Mouse (Mus musculus) lung, embryonic 14.5 days (tissue): ENCODE results near the gene Akr1b3. TPM values are rescaled to one million over a fixed set of nuclear protein-coding genes. Genes with fewer than 3 reads are reported as not detected.
A peak's percentile ranks its signal among the peaks of the same experiment; 100 is the strongest.

Experiments used
- ATAC-seq: fragments of 200-750 bp; cut with Nextera tagmentation; 2 replicates; pipeline ENCODE4 v1.8.0; 2017; ENCODE audit warnings: mild to moderate bottlenecking, moderate TSS enrichment, moderate library complexity; ENCODE audit not compliant: insufficient read depth
- DNase-seq: peaks from one replicate; pipeline ENCODE4 v3.0.0-alpha.2; 2015
- H3K27ac ChIP-seq: fragments of 300-500 bp; sonication (generic); 2 replicates; pipeline ENCODE4 v1.5.1; 2014; ENCODE audit warnings: low read depth, mild to moderate bottlenecking, moderate library complexity
- H3K27me3 ChIP-seq: fragments of 300-500 bp; sonication (generic); 2 replicates; pipeline ENCODE4 v1.6.1; 2014; ENCODE audit warnings: low read length, control low read depth; ENCODE audit not compliant: insufficient read depth
- H3K36me3 ChIP-seq: fragments of 300-500 bp; sonication (generic); 2 replicates; pipeline ENCODE4 v1.6.1; 2014; ENCODE audit warnings: control low read depth; ENCODE audit not compliant: insufficient read depth
- H3K4me1 ChIP-seq: fragments of 300-500 bp; sonication (generic); 2 replicates; pipeline ENCODE4 v1.6.1; 2014; ENCODE audit warnings: antibody characterized with exemption, control low read depth; ENCODE audit not compliant: insufficient read depth
- H3K4me2 ChIP-seq: fragments of 300-500 bp; sonication (generic); 2 replicates; pipeline ENCODE4 v1.6.1; 2014; ENCODE audit warnings: mild to moderate bottlenecking
- H3K4me3 ChIP-seq: fragments of 300-500 bp; sonication (generic); 2 replicates; pipeline ENCODE4 v1.5.1; 2014; ENCODE audit warnings: low read depth, low read length
- H3K9ac ChIP-seq: fragments of 300-500 bp; sonication (generic); 2 replicates; pipeline ENCODE4 v1.6.1; 2014
- H3K9me3 ChIP-seq: fragments of 300-500 bp; sonication (generic); 2 replicates; pipeline ENCODE4 v1.6.1; 2016; ENCODE audit warnings: low read depth, low read length, control low read depth
- CTCF ChIP-seq: IDR thresholded peaks from 2 replicates; pipeline ENCODE4 v1.5.1; 2016; ENCODE audit warnings: antibody characterized with exemption, low read depth
- WGBS: fragments of 180-500 bp; shearing (Covaris S2); extraction: QIAGEN DNeasy Blood & Tissue Kit; methylation state at CpG from one replicate; pipeline ENCODE4 v1.1.7; 2014; 5-methylcytosine and 5-hydroxymethylcytosine counted together
- polyA plus RNA-seq: library from polyadenylated mRNA; unstranded; fragments of >200 nt; fragmentation: Nextera tagmentation; extraction: Ambion mirVana; gene quantifications from 2 replicates; pipeline ENCODE4 v1.2.1, GENCODE M21; 2014

The Akr1b3 gene
- polyA plus RNA-seq, result 165 and 170 TPM in 2 replicates

DNA sequence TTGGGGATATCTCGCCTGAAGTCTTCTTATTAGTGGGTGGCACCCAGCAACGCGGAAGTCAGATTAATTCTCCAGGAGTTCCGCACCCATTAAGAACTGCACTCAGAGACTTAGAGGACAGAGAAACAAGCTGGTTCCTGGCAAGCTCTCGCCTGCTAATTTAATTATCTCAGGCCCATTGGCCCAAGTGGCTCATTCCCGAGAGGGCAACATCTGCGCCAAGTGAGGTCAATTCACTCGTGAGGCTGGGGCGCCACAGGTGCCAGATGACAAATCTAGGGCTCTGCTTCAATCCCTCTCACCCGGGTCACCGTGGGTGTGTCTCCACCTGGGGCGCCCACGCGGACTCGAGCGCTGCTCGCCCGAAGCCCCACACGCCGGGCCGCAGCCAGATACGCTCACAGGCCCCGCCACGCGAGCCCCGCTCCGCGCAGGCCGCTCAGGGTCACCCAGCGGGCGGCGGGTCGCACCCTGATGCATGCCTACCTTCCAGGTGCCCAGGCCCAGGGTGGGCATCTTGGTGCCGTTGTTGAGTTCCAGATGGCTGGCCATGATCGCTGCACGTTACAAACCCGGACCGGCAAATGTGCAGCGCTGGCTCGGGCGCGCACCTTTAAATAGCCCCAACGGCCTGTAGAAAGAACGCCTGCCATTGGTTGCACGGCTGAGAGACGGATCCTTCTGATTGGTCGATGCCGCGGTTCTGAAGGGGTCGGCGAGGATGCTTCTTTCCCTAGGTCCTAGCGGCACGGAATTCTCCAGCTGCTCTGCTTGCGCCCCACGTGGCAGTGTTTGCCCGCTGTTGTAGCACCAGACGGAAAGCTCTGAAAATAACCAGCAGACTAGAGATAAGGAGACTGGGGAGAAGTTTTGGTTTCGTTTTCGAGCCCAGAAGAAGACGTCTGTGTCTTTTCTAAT lies at the start of gene Akr1b3:
TSS of gene Akr1b3 (minus strand) at position 625 of the 918 bp plus-strand sequence.
- H3K9me3 ChIP-seq, result no peaks in the 10 kb centered on the region
- peak; percentile 51 for TF ChIP-seq CTCF
- peak within 1 kb of the TSS; percentile 66 for H3K9ac ChIP-seq
- peak within 1 kb of the TSS; percentile 43; the same call in 1 of the 2 replicates for H3K27ac ChIP-seq
- DNase-seq (peak; percentile 97), ATAC-seq (peak; percentile 100)
- H3K4me2 ChIP-seq, result peak within 1 kb of the TSS; percentile 91
- peaks cover 9% of the 10 kb centered on the region for H3K4me1 ChIP-seq
- H3K4me3 ChIP-seq, result peak within 1 kb of the TSS; percentile 83
- no peaks in the 10 kb centered on the region for H3K27me3 ChIP-seq
- WGBS, result under 1% methylated on average over 60 of the region's 60 CpGs
- 0 out of 2 replicates have a peak, but pooled peaks cover 1% of the 10 kb centered on the region for H3K36me3 ChIP-seq

GRCm38 (mm10) chr6:34364217-34365136 lies 47.2 kb upstream of the Akr1b3 start:
- no peaks in the 10 kb centered on the region for H3K36me3 ChIP-seq
- H3K4me3 ChIP-seq, result no peak overlapping the region
- no peaks in the 10 kb centered on the region for H3K9me3 ChIP-seq
- no peak for TF ChIP-seq CTCF
- H3K4me1 ChIP-seq, result no peaks in the 10 kb centered on the region
- ATAC-seq, result no peak
- H3K9ac ChIP-seq, result no peak overlapping the region
- no peaks in the 10 kb centered on the region for H3K27me3 ChIP-seq
- no peak for DNase-seq
- WGBS, result 78% methylated on average over 12 of the region's 12 CpGs
- H3K27ac ChIP-seq, result no peak overlapping the region
- no peak overlapping the region for H3K4me2 ChIP-seq

DNA sequence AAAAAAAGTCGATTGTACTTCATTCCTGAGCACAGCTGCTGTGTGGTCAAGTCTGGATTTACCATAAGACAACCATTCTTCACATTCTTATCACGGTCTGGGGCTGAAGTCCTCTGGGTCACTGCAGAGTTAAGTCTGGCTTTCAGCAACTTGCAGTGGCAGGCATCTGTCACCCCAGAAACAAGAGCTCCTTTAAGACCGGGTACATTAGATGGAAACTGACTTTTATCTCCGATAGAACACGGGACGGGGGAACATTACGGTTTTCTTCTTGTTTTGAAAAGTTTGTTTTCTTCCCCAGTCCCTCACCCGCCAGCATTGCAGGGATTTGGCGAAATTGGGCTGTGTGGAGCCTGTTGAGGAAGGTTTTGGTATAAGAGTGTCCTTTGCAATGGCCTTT lies 38.6 kb upstream of the Akr1b3 start:
- Histone ChIP-seq H3K9me3 (no peaks in the 10 kb centered on the region), H3K27me3 (no peaks in the 10 kb centered on the region), H3K4me2 (no peak overlapping the region), H3K4me1 (peaks cover 13% of the 10 kb centered on the region), H3K9ac (no peak overlapping the region), H3K4me3 (no peak overlapping the region), H3K27ac (no peak overlapping the region), H3K36me3 (no peaks in the 10 kb centered on the region)
- no peak for DNase-seq
- no peak for TF ChIP-seq CTCF
- no peak for ATAC-seq
- WGBS, result 70% methylated on average over 9 of the region's 9 CpGs

DNA sequence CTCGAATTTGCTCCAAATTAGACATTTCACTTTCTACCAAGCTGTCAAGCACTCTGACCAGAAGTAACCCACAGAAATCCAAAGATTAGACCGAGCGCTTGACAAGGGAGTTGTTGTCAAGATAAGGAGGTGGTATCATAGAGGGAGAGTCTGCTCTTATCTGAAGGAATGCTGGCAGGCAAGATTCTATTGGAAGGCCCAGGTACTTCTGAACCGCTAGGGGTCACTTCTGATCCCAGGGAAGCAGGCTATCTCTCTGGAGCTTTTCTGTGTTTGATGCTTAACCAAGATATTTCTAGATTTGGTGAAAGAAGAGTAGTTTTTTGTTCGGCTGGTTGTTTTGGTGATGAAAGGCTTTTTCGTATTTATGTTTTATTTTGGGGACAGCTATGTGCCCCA lies 38.1 kb upstream of the Akr1b3 start:
- no peak overlapping the region for H3K9ac ChIP-seq
- peak; percentile 50; the same call in 1 of the 2 replicates for ATAC-seq
- DNase-seq, result peak; percentile 28
- H3K4me2 ChIP-seq, result no peak overlapping the region
- TF ChIP-seq CTCF, result peak; percentile 46; the same call in 1 of the 2 replicates
- no peak overlapping the region for H3K4me3 ChIP-seq
- WGBS, result 36% methylated on average over 6 of the region's 6 CpGs
- no peaks in the 10 kb centered on the region for H3K9me3 ChIP-seq
- H3K4me1 ChIP-seq, result peaks cover 13% of the 10 kb centered on the region
- no peak overlapping the region for H3K27ac ChIP-seq
- H3K36me3 ChIP-seq, result no peaks in the 10 kb centered on the region
- H3K27me3 ChIP-seq, result no peaks in the 10 kb centered on the region

- 42% methylated on average over 8 of the region's 8 CpGs for WGBS
- H3K9ac ChIP-seq, result peak overlapping the region; percentile 40; the same call in 1 of the 2 replicates
- H3K27ac ChIP-seq, result peak overlapping the region; percentile 48
- H3K4me3 ChIP-seq, result peak overlapping the region; percentile 29; the same call in 1 of the 2 replicates
- no peaks in the 10 kb centered on the region for H3K9me3 ChIP-seq
- TF ChIP-seq CTCF, result no peak
- H3K4me2 ChIP-seq, result peak overlapping the region; percentile 68
- H3K27me3 ChIP-seq, result no peaks in the 10 kb centered on the region
- peak; percentile 32 for ATAC-seq
- peaks cover 13% of the 10 kb centered on the region for H3K4me1 ChIP-seq
- DNase-seq, result peak; percentile 60
- no peaks in the 10 kb centered on the region for H3K36me3 ChIP-seq
These were observed 37.4 kb upstream of the Akr1b3 start for GRCm38 (mm10) chr6:34354354-34355348.

- 11% methylated on average over 16 of the region's 16 CpGs for WGBS
- H3K27me3 ChIP-seq, result no peaks in the 10 kb centered on the region
- peak within 1 kb of the TSS; percentile 68 for H3K4me2 ChIP-seq
- no peak for TF ChIP-seq CTCF
- no peaks in the 10 kb centered on the region for H3K9me3 ChIP-seq
- peak within 1 kb of the TSS; percentile 48 for H3K27ac ChIP-seq
- H3K36me3 ChIP-seq, result no peaks in the 10 kb centered on the region
- DNase-seq, result peak; percentile 33
- ATAC-seq, result peak; percentile 76
- H3K9ac ChIP-seq, result peak within 1 kb of the TSS; percentile 40
- peaks cover 13% of the 10 kb centered on the region for H3K4me1 ChIP-seq
- peak within 1 kb of the TSS; percentile 29 for H3K4me3 ChIP-seq
These were observed 36.5 kb upstream of the Akr1b3 start, which contains the start of gene Akr1b8 for GRCm38 (mm10) chr6:34353658-34354353. Akr1b8 (plus strand) TSS chr6:34354119.
